Mouse (Mus musculus): ENCODE data around the gene Rbm41.

DNA sequence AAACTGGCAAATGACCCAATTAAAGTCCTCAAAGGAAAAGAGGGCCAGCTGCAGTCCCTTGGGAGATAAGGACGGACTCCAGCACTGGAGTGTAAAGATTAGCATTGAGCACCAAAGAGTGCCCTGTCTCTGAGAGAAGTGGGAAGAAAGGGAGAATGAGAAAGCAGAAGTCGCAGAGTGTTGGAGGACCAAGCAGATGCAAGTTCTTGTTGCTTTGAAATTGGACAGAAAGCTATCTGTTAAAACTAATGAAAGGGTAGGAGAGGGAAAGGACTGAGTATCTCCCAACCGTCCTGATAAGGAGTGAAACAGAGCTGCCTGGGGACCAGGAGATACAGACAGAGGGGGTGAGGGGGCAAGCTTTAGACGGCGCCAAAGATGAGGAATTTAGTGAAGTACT, 16.3 kb downstream of the Rbm41 start:
- no peak for TF ChIP-seq CTCF (IDR thresholded peaks at IDR 0.05; ENCODE audit: low read depth, low read length)
- no peak for TF ChIP-seq POLR2A (IDR thresholded peaks at IDR 0.05; ENCODE audit: extremely low read depth, insufficient read depth, low read length)

Data from liver, adult 2 months (tissue).